ENCODE assay signal across 22 mouse cellular contexts in the genomic region with DNA sequence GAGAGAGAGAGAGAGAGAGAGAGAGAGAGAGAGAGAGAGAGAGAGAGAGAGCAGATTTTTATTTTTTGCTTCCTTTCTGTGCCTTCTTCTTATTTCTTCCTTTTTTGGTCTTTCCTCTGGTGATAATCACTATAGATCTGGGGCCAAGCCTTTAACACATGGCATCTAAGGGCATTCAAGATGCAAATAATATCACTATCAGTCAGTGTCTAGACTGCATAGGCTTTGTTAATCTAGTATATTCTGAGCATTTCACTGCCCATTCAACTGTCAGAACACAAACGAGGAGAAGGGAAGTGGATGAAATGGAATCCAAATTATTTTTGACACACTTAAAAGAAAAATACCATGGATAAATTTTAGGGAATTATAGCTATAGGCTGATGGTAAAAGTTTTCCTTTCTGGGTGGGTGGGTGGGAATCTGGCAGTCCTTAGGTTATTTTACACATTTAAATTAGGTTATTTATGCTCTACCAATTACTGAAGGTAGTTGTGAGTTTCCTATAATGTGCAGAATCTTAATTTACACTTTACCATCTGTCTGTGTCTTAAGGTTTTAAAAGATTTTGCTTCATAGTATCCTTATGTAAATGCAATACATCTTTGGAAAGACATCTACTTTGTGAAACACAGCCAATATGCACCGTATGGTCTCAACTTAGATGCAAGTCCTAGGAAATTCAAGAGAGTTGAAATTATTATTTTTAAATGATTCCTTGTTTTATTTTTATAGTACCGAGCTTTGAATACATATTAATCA.
"Had no signal": no experiment of that assay in that cellular context is flagged by ENCODE, and none has a peak within 500 bp of the region (broad histone marks: within the 10 kb centered on the region; RNA-seq: fewer than 3 reads in every experiment).

No protein-coding gene starts in this region.

- H3K27ac ChIP-seq: kidney, embryonic 15.5 days; limb, embryonic 10.5 days; limb, embryonic 13.5 days; liver, embryonic 12.5 days; liver, embryonic 15.5 days; lung, embryonic 15.5 days; midbrain, embryonic 10.5 days; midbrain, embryonic 13.5 days; stomach, postnatal 0 days had no signal

- H3K4me3 ChIP-seq: kidney, embryonic 15.5 days; limb, embryonic 10.5 days; limb, embryonic 13.5 days; liver, embryonic 12.5 days; liver, embryonic 15.5 days; lung, embryonic 15.5 days; megakaryocyte, embryonic 14.5 days; midbrain, embryonic 10.5 days; midbrain, embryonic 13.5 days had no signal

- H3K36me3 ChIP-seq: kidney, embryonic 15.5 days; limb, embryonic 10.5 days; limb, embryonic 13.5 days; liver, embryonic 12.5 days; liver, embryonic 15.5 days; lung, embryonic 15.5 days; midbrain, embryonic 10.5 days; midbrain, embryonic 13.5 days had no signal

- ATAC-seq: liver, embryonic 12.5 days; midbrain, embryonic 13.5 days; midbrain, embryonic 16.5 days had no signal

- H3K4me1 ChIP-seq: kidney, embryonic 15.5 days; limb, embryonic 10.5 days; limb, embryonic 13.5 days; liver, embryonic 12.5 days; liver, embryonic 15.5 days; lung, embryonic 15.5 days; megakaryocyte, embryonic 14.5 days; midbrain, embryonic 10.5 days; midbrain, embryonic 13.5 days had no signal

- H3K27me3 ChIP-seq: kidney, embryonic 15.5 days; limb, embryonic 13.5 days; liver, embryonic 12.5 days; liver, embryonic 15.5 days; lung, embryonic 15.5 days; megakaryocyte, embryonic 14.5 days; midbrain, embryonic 13.5 days had no signal

- H3K9me3 ChIP-seq: kidney, embryonic 15.5 days; limb, embryonic 10.5 days; limb, embryonic 13.5 days; liver, embryonic 12.5 days; liver, embryonic 15.5 days; lung, embryonic 15.5 days; megakaryocyte, embryonic 14.5 days; midbrain, embryonic 10.5 days; midbrain, embryonic 13.5 days had no signal

- DNase-seq: kidney, adult 8-10 months; kidney, postnatal 10 days; kidney, postnatal 36 days; liver; lung, adult 18-20 months; lung, postnatal 10 days; lung, postnatal 36 days; right cerebral cortex, adult 18-20 months; right cerebral cortex, postnatal 14 days; right cerebral cortex, postnatal 4 days; thymus, postnatal 25 days had no signal

- H3K9ac ChIP-seq: kidney, embryonic 15.5 days; limb, embryonic 13.5 days; liver, embryonic 12.5 days; liver, embryonic 15.5 days; lung, embryonic 15.5 days; midbrain, embryonic 13.5 days had no signal

- H3K4me2 ChIP-seq: kidney, embryonic 15.5 days; limb, embryonic 13.5 days; liver, embryonic 12.5 days; liver, embryonic 15.5 days; lung, embryonic 15.5 days; midbrain, embryonic 13.5 days had no signal
